Mouse (Mus musculus) lung, embryonic 15.5 days (tissue): Measurements from ENCODE around the gene Amigo3. TPM values are rescaled to one million over a fixed set of nuclear protein-coding genes. Genes with fewer than 3 reads are reported as not detected.

Source experiments
- ATAC-seq: fragments of 200-750 bp; cut with Nextera tagmentation; 2 replicates; pipeline ENCODE4 v1.8.0; 2017; ENCODE audit warnings: moderate number of reproducible peaks, borderline replicate concordance; ENCODE audit not compliant: low FRiP score, low TSS enrichment; ENCODE audit errors: extremely low read depth
- H3K27ac ChIP-seq: fragments of 300-500 bp; sonication (generic); 2 replicates; pipeline ENCODE4 v1.5.1; 2015; ENCODE audit warnings: moderate library complexity, mild to moderate bottlenecking, inconsistent platforms
- H3K27me3 ChIP-seq: fragments of 300-500 bp; sonication (generic); 2 replicates; pipeline ENCODE4 v1.6.1; 2015; ENCODE audit warnings: inconsistent platforms
- H3K36me3 ChIP-seq: fragments of 300-500 bp; sonication (generic); 2 replicates; pipeline ENCODE4 v1.6.1; 2015; ENCODE audit warnings: inconsistent platforms
- H3K4me1 ChIP-seq: fragments of 300-500 bp; sonication (generic); 2 replicates; pipeline ENCODE4 v1.6.1; 2015; ENCODE audit warnings: inconsistent platforms
- H3K4me2 ChIP-seq: fragments of 300-500 bp; sonication (generic); 2 replicates; pipeline ENCODE4 v1.6.1; 2015; ENCODE audit warnings: inconsistent platforms, mild to moderate bottlenecking, moderate library complexity
- H3K4me3 ChIP-seq: fragments of 300-500 bp; sonication (generic); 2 replicates; pipeline ENCODE4 v1.5.1; 2015; ENCODE audit warnings: mild to moderate bottlenecking, inconsistent platforms
- H3K9ac ChIP-seq: fragments of 300-500 bp; sonication (generic); 2 replicates; pipeline ENCODE4 v1.6.1; 2015; ENCODE audit warnings: inconsistent platforms
- H3K9me3 ChIP-seq: fragments of 300-500 bp; sonication (generic); 2 replicates; pipeline ENCODE4 v1.6.1; 2016; ENCODE audit warnings: inconsistent platforms
- WGBS: fragments of 180-500 bp; shearing (Covaris S2); methylation state at CpG from one replicate; pipeline ENCODE4 v1.1.7; 2015; 5-methylcytosine and 5-hydroxymethylcytosine counted together
- polyA plus RNA-seq: library from polyadenylated mRNA; unstranded; fragments of >200 nt; fragmentation: Nextera tagmentation; extraction: Ambion mirVana; gene quantifications from 2 replicates; pipeline ENCODE4 v1.2.1, GENCODE M21; 2015

Gene Amigo3
- polyA plus RNA-seq, 1 experiment from 2014 or later = 2.9 TPM

DNA sequence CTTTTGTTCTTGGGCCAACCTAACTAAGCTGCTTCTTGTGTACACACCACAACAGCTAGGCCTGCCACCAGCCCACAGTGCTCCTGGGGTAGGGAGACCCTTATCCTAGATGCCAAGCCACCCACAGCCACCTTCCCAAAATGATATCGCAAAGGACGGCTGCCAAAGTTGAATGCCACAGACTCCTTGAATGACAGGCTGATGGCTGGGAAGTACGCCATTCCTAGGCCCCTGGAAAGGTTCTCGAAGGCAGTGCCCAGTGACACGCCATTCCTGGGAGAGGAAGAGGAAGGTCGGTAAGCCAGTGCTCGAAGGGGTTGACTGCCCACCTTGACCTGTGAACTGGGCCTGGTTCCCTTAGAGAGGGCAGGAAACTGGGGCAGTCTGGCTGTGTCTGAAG lies 16.6 kb downstream of the Amigo3 start:
- Histone ChIP-seq H3K36me3 (peaks cover 13% of the 10 kb centered on the region; the same call in 1 of the 2 replicates), H3K9ac (no peak overlapping the region), H3K27me3 (no peaks in the 10 kb centered on the region), H3K4me1 (0 out of 2 replicates have a peak, but pooled peaks cover 3% of the 10 kb centered on the region), H3K4me3 (no peak overlapping the region), H3K9me3 (no peaks in the 10 kb centered on the region), H3K27ac (no peak overlapping the region), H3K4me2 (no peak overlapping the region)
- ATAC-seq = no peak
- 69% methylated on average over 7 of the region's 7 CpGs for WGBS

- Histone ChIP-seq H3K4me1 (0 out of 2 replicates have a peak, but pooled peaks cover 3% of the 10 kb centered on the region), H3K9ac (no peak overlapping the region), H3K36me3 (peaks cover 9% of the 10 kb centered on the region; the same call in 1 of the 2 replicates), H3K27me3 (no peaks in the 10 kb centered on the region), H3K4me2 (no peak overlapping the region), H3K27ac (no peak overlapping the region), H3K9me3 (no peaks in the 10 kb centered on the region), H3K4me3 (no peak overlapping the region)
- WGBS = 72% methylated on average over 4 of the region's 4 CpGs
- no peak for ATAC-seq
These were observed 18.8 kb downstream of the Amigo3 start for GRCm38 (mm10) chr9:108071801-108072200.

DNA sequence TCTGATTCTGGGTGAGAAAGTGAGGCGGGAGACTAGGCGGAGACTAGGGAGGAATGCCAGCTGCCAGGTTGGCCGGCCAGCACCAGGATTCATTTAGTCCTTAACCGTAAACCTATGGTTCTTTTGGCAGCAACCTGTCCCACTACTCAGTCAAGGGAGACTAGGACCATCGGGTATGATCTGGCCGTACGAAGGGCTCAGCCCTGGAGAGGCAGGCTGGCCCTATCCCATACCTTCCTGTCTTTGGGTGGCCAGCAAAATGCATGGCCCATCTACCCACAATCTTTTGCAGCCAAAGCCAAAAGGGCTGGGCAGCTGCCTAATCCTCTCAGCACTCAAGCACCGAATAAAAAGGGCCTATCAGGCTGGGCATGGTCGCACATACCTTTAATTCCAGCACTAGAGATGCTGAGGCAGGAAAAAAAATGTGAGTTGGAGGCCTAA lies 19.5 kb downstream of the Amigo3 start:
- ATAC-seq = no peak
- peaks cover 9% of the 10 kb centered on the region; the same call in 1 of the 2 replicates for H3K36me3 ChIP-seq
- no peak overlapping the region for H3K4me2 ChIP-seq
- 0 out of 2 replicates have a peak overlapping the region, but pooled peaks have one; percentile 19 for H3K27ac ChIP-seq
- H3K4me1 ChIP-seq = 0 out of 2 replicates have a peak, but pooled peaks cover 3% of the 10 kb centered on the region
- no peak overlapping the region for H3K9ac ChIP-seq
- no peaks in the 10 kb centered on the region for H3K9me3 ChIP-seq
- H3K4me3 ChIP-seq = no peak overlapping the region
- no peaks in the 10 kb centered on the region for H3K27me3 ChIP-seq
- WGBS = 56% methylated on average over 9 of the region's 9 CpGs

DNA sequence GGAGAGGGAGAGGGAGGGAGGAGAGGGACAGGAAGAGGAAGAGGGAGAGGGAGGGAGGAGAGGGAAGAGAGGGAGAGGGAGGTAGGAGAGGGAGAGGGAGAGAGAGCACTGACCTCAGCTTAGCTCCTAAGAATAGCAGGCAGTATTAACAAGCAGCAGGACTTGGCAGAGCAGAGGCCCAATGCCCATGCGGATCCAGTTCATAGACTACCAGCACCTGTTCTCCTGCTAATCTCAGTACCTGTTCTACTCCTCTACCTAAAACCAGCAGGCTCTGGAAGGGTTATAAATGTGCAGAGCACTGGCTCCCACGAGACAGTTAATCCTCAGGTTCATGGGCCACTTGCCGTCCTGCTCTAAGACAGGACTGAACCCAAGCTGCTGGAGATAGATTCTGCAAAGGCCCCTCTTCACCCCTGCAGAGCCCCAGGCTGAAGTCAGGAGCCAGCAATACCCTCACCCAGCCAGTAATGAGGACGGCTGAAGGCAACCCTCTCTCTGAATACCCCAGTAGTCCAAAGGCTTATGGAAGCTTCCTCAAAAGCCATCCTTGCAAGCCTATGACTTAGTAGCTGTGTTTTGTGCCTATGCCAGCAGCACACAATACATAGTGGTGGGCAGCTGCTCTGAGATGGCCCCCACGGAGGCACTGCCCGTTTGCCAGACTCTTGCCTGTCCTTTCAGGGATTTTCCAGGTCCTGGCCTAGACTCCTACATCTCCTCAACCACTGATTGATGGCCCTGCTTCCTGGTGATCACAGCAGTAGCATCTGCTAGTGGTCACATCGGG lies 20.4 kb downstream of the Amigo3 start:
- Histone ChIP-seq H3K4me2 (no peak overlapping the region), H3K4me3 (no peak overlapping the region), H3K9me3 (no peaks in the 10 kb centered on the region), H3K4me1 (peaks cover 7% of the 10 kb centered on the region), H3K36me3 (peaks cover 9% of the 10 kb centered on the region; the same call in 1 of the 2 replicates), H3K9ac (no peak overlapping the region), H3K27me3 (no peaks in the 10 kb centered on the region), H3K27ac (no peak overlapping the region)
- no peak for ATAC-seq
- 58% methylated on average over 7 of the region's 7 CpGs for WGBS

DNA sequence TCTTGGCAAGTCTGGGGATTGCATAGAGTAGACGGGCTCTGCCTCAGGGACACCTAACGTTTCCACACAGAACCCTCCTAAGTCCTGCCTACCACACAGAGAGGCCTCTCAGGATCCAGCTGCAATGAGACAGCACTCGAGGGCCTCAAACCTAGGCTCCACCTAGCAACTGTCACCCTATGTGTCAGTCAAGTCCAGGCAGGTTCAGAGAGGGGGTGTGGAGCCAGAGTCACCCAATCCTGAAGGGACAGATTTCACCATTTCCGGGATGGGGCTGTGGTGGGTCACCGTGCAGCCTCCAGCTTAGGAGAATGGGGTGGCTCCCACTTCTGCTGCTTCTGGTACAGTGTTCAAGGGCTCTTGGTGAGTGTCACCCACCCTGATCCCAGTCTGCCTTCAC lies 27.2 kb downstream of the Amigo3 start, which contains the start of gene Mst1:
TSS of gene Mst1 (plus strand) at position 269 of the 400 bp plus-strand sequence.
- Histone ChIP-seq H3K9me3 (no peaks in the 10 kb centered on the region), H3K4me2 (peak within 1 kb of the TSS; percentile 82), H3K36me3 (peaks cover 11% of the 10 kb centered on the region; the same call in 1 of the 2 replicates), H3K27me3 (peaks cover 34% of the 10 kb centered on the region), H3K4me3 (peak within 1 kb of the TSS; percentile 69), H3K4me1 (peaks cover 21% of the 10 kb centered on the region), H3K27ac (no peak within 1 kb of the TSS), H3K9ac (peak within 1 kb of the TSS; percentile 86)
- WGBS = 61% methylated on average over 5 of the region's 5 CpGs
- ATAC-seq = no peak

DNA sequence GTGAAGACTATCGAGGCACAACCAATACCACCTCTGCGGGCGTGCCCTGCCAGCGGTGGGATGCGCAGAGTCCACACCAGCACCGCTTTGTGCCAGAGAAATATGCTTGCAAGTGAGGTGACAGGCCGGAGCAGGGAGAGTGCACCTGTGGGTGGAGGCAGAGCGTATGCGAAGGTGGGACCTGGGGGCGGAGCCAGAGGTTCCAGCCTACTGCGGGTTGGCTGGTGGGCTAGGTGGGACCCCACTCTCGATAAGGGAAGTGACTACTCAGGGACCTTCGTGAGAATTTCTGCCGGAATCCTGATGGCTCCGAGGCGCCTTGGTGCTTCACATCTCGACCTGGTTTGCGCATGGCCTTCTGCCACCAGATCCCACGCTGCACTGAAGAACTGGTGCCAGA lies 29.6 kb downstream of the Amigo3 start:
- H3K4me2 ChIP-seq = peak overlapping the region; percentile 49
- no peaks in the 10 kb centered on the region for H3K9me3 ChIP-seq
- WGBS = 4% methylated on average over 19 of the region's 19 CpGs
- H3K27ac ChIP-seq = no peak overlapping the region
- peaks cover 34% of the 10 kb centered on the region for H3K27me3 ChIP-seq
- H3K36me3 ChIP-seq = peaks cover 33% of the 10 kb centered on the region
- H3K4me1 ChIP-seq = peaks cover 21% of the 10 kb centered on the region
- peak overlapping the region; percentile 19 for H3K4me3 ChIP-seq
- ATAC-seq = no peak
- no peak overlapping the region for H3K9ac ChIP-seq

- H3K4me1 ChIP-seq = peaks cover 16% of the 10 kb centered on the region
- H3K4me3 ChIP-seq = peak within 1 kb of the TSS; percentile 19
- no peak within 1 kb of the TSS for H3K9ac ChIP-seq
- no peak within 1 kb of the TSS for H3K27ac ChIP-seq
- peaks cover 34% of the 10 kb centered on the region for H3K27me3 ChIP-seq
- no peak for ATAC-seq
- peak within 1 kb of the TSS; percentile 49 for H3K4me2 ChIP-seq
- WGBS = 26% methylated on average over 12 of the region's 12 CpGs
- no peaks in the 10 kb centered on the region for H3K9me3 ChIP-seq
- peaks cover 38% of the 10 kb centered on the region for H3K36me3 ChIP-seq
These were observed 30.1 kb downstream of the Amigo3 start, which contains the start of gene Rnf123 for GRCm38 (mm10) chr9:108082988-108083431. Gene Rnf123, minus strand, starts transcription at chr9:108083346.

GRCm38 (mm10) chr9:108083561-108083960 lies 30.6 kb downstream of the Amigo3 start:
- Histone ChIP-seq H3K36me3 (peaks cover 42% of the 10 kb centered on the region), H3K9me3 (no peaks in the 10 kb centered on the region), H3K27me3 (peaks cover 34% of the 10 kb centered on the region), H3K4me2 (no peak overlapping the region), H3K4me3 (no peak overlapping the region), H3K27ac (no peak overlapping the region), H3K4me1 (peaks cover 11% of the 10 kb centered on the region), H3K9ac (no peak overlapping the region)
- 42% methylated on average over 6 of the region's 6 CpGs for WGBS
- no peak for ATAC-seq

DNA sequence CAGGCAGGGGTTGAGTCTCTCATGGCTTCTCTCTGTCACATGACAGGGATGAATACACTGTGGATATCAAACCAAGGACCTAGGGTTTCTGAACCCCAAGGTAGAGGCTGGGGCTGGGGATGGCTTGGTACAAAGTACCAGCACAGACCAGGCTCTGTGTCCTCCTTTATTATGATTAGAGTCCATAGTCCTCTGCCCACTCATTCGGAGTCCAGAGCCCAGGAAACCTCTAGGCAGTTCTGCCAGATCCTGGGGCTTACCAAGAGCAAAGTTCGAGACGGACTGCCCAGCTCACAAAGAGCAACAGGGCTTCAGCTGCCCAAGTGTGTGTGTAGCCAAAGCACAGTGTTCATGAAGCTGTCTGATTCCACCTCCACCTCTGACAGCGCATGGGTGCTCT lies 32.3 kb downstream of the Amigo3 start:
- H3K4me3 ChIP-seq = no peak overlapping the region
- H3K9me3 ChIP-seq = no peaks in the 10 kb centered on the region
- H3K36me3 ChIP-seq = peaks cover 59% of the 10 kb centered on the region
- 92% methylated on average over 4 of the region's 4 CpGs for WGBS
- H3K4me2 ChIP-seq = no peak overlapping the region
- no peak for ATAC-seq
- 0 out of 2 replicates have a peak, but pooled peaks cover 5% of the 10 kb centered on the region for H3K4me1 ChIP-seq
- H3K27ac ChIP-seq = no peak overlapping the region
- peaks cover 34% of the 10 kb centered on the region for H3K27me3 ChIP-seq
- H3K9ac ChIP-seq = no peak overlapping the region

DNA sequence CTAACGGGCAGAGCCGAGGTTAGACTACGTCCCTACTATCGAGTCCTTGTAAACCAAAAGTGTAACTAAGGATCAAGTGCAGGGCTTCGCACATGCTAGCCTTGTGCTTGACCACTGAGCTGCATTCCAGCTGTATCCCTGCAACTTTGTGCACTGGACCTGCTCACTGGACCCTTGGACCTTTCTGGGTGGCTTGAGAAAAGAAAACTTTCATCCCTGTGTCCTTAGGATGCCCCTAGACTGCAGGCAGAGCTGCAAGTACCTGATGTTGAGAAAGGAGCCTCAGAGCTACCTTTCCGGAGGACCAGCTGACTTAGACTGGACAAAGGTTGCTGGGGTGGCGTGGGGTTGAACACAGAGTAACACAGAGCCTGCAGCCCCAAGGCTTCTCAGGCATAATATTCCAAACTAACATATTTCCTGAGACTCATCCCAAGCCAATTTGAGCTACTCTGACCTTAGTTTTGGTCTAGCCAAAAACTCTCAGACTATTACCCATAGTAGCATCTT lies 37.7 kb downstream of the Amigo3 start:
- Histone ChIP-seq H3K4me1 (peaks cover 18% of the 10 kb centered on the region), H3K4me3 (no peak overlapping the region), H3K27ac (no peak overlapping the region), H3K4me2 (no peak overlapping the region), H3K36me3 (peaks cover 54% of the 10 kb centered on the region), H3K9me3 (no peaks in the 10 kb centered on the region), H3K27me3 (no peaks in the 10 kb centered on the region), H3K9ac (no peak overlapping the region)
- 93% methylated on average over 7 of the region's 7 CpGs for WGBS
- ATAC-seq = no peak

- no peak for ATAC-seq
- peak overlapping the region; percentile 71 for H3K4me3 ChIP-seq
- peak overlapping the region; percentile 99 for H3K4me2 ChIP-seq
- peak overlapping the region; percentile 72 for H3K9ac ChIP-seq
- H3K36me3 ChIP-seq = peaks cover 28% of the 10 kb centered on the region
- H3K4me1 ChIP-seq = peaks cover 18% of the 10 kb centered on the region
- H3K27me3 ChIP-seq = no peaks in the 10 kb centered on the region
- H3K9me3 ChIP-seq = no peaks in the 10 kb centered on the region
- WGBS = 63% methylated on average over 10 of the region's 10 CpGs
- H3K27ac ChIP-seq = peak overlapping the region; percentile 82; the same call in 1 of the 2 replicates
These were observed 40.6 kb downstream of the Amigo3 start for GRCm38 (mm10) chr9:108093586-108093985.
